Mouse (Mus musculus) G1E (cell line): Measurements from ENCODE around the gene Sf3b4. TPM values are rescaled to one million over a fixed set of nuclear protein-coding genes. Genes with fewer than 3 reads are reported as not detected.
A peak's percentile ranks its signal among the peaks of the same experiment; 100 is the strongest.
"Not testable (repeated sequence)": the region's sequence is repeated elsewhere in the genome, so short reads cannot be mapped to it uniquely, and the experiment has no call there.

Source experiments
- ATAC-seq: 2 replicates; pipeline ENCODE4 v1.8.0; 2016; ENCODE audit warnings: mild to moderate bottlenecking; ENCODE audit not compliant: insufficient number of reproducible peaks, poor library complexity, low FRiP score, severe bottlenecking; ENCODE audit errors: extremely low read depth
- DNase-seq: peaks from one replicate; pipeline ENCODE4 v3.0.0; 2012; ENCODE audit warnings: low spot score
- H3K27me3 ChIP-seq: 2 replicates; pipeline ENCODE4 v1.6.1; 2012; ENCODE audit warnings: mild to moderate bottlenecking, low read length, inconsistent platforms; ENCODE audit not compliant: insufficient read depth
- H3K36me3 ChIP-seq: replicated peaks from 2 replicates; pipeline ENCODE3; 2012; ENCODE audit warnings: mild to moderate bottlenecking, inconsistent platforms
- H3K4me1 ChIP-seq: 2 replicates; pipeline ENCODE4 v1.6.1; 2012; ENCODE audit warnings: low read depth, low read length, inconsistent platforms, mixed read lengths; ENCODE audit not compliant: insufficient read depth
- H3K4me3 ChIP-seq: 2 replicates; pipeline ENCODE4 v1.5.1; 2012; ENCODE audit warnings: low read depth, mild to moderate bottlenecking, inconsistent platforms, low read length, moderate library complexity, mixed read lengths
- H3K9me3 ChIP-seq: replicated peaks from 2 replicates; pipeline ENCODE4 v1.6.1; 2012; ENCODE audit warnings: inconsistent platforms
- CTCF ChIP-seq: IDR thresholded peaks from 2 replicates; pipeline ENCODE4 v1.5.1; 2012; ENCODE audit warnings: low read depth, low read length, inconsistent platforms, mixed read lengths
- GATA1 ChIP-seq: IDR thresholded peaks from 2 replicates; pipeline ENCODE4 v1.6.1; 2012; ENCODE audit warnings: borderline replicate concordance, low read length, inconsistent platforms, mixed read lengths
- GATA2 ChIP-seq: IDR thresholded peaks from 2 replicates; pipeline ENCODE4 v1.6.1; 2012; ENCODE audit warnings: low read depth, low read length, inconsistent platforms, borderline replicate concordance
- POLR2AphosphoS5 ChIP-seq: IDR thresholded peaks from 2 replicates; pipeline ENCODE4 v1.6.1; 2012; ENCODE audit warnings: low read depth, low read length, inconsistent platforms; ENCODE audit not compliant: insufficient replicate concordance
- TAL1 ChIP-seq: conservative IDR thresholded peaks from 2 replicates; pipeline ENCODE4 v1.6.1; 2012; ENCODE audit warnings: low read depth, low read length, inconsistent platforms, mixed read lengths
- polyA plus RNA-seq: library from polyadenylated mRNA; stranded (reverse); fragments of >175 nt; gene quantifications from 2 replicates; pipeline ENCODE4 v1.2.3, GENCODE M21; 2012
- total RNA-seq, 2 experiments: library from RNA; stranded (forward) in 1 of 2; stranded (reverse) in 1 of 2; fragments of 200-1000 nt in 1 of 2; fragments of >200 nt in 1 of 2; fragmentation: Nextera tagmentation in 1 of 2; gene quantifications; 2 replicates each; pipeline ENCODE4 v1.2.3; 2014 to 2017

Sf3b4 gene
- total and polyA plus RNA-seq, 3 experiments = 29.3 to 724 (median 138) TPM

GRCm38 (mm10) chr3:96196437-96197128 is 24.5 kb downstream of the Sf3b4 start:
- Histone ChIP-seq H3K4me1 (peaks cover 45% of the 10 kb centered on the region), H3K4me3 (peak overlapping the region; percentile 83), H3K36me3 (peaks cover 13% of the 10 kb centered on the region), H3K27me3 (peaks cover 21% of the 10 kb centered on the region), H3K9me3 (peaks cover 5% of the 10 kb centered on the region)
- no peak for ATAC-seq
- TF ChIP-seq CTCF (no peak), GATA2 (no peak), POLR2AphosphoS5 (no peak), TAL1 (no peak), GATA1 (no peak)
- no peak for DNase-seq

DNA sequence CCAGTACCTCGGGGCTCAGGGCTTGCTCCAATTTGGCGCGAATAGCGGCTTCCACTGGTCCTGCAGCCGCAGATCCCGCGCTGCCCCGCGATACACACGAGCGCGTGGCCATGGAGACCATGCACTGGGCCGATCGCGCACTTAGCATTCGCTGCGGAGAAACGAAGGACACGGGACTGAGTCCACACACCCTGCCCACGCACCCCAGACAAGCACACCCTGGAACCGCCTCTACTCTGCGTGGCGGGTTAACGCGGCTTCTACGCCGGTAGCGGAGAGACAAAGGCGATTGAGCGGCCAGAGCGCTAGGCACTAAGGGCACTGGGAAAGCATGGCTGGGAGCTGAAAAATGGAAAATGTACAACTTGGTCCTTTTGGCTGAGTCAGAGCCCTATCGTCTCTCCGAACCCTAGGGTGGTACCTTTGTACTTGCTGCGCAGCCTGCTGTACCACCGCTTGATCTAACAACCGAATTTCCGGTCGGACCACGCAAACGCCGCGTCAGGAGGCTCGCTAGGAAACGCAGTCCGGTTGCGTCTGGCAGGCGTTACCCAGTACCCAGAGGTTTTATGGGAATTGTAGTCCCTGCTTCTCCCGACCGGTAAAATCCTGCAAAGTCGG is 25.1 kb downstream of the Sf3b4 start:
- DNase-seq (peak; percentile 78), ATAC-seq (peak; percentile 89)
- Histone ChIP-seq H3K27me3 (peaks cover 16% of the 10 kb centered on the region), H3K4me1 (peaks cover 45% of the 10 kb centered on the region), H3K4me3 (peak overlapping the region; percentile 83), H3K9me3 (peaks cover 5% of the 10 kb centered on the region), H3K36me3 (peaks cover 13% of the 10 kb centered on the region)
- TF ChIP-seq GATA2 (no peak), TAL1 (no peak), POLR2AphosphoS5 (no peak), GATA1 (no peak), CTCF (no peak)

DNA sequence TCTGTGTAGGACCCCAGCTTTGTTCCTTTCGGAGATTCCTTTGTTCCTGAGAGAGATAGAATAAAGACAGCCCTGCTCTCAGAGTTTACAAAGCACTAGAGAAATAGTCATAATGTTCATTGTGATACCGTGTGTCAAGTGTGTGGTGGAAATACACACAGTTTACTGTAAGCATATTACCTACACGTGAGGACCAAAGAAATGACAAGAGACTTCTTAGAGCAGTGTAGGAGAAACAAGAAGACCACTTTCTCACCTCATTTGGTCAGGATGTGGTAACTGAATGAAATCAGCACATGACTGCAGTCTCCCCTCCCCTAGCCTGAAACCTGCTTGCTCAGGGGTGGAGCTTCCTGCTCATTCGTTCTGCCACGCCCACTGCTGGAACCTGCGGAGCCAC is 26.0 kb downstream of the Sf3b4 start:
- ATAC-seq = no peak
- H3K4me1 ChIP-seq = peaks cover 42% of the 10 kb centered on the region
- peak overlapping the region; percentile 83; the same call in 1 of the 2 replicates for H3K4me3 ChIP-seq
- H3K36me3 ChIP-seq = peaks cover 13% of the 10 kb centered on the region
- H3K9me3 ChIP-seq = peaks cover 5% of the 10 kb centered on the region
- TF ChIP-seq POLR2AphosphoS5 (no peak), CTCF (no peak), GATA2 (no peak), GATA1 (no peak), TAL1 (no peak)
- peaks cover 10% of the 10 kb centered on the region for H3K27me3 ChIP-seq
- peak; percentile 48 for DNase-seq

- ATAC-seq, H3K27me3 ChIP-seq, H3K4me3 ChIP-seq, H3K9me3 ChIP-seq, DNase-seq: not testable (repeated sequence)
- H3K36me3 ChIP-seq = peaks cover 13% of the 10 kb centered on the region
- peaks cover 40% of the 10 kb centered on the region for H3K4me1 ChIP-seq
Measured at GRCm38 (mm10) chr3:96198601-96199251, 26.6 kb downstream of the Sf3b4 start.

DNA sequence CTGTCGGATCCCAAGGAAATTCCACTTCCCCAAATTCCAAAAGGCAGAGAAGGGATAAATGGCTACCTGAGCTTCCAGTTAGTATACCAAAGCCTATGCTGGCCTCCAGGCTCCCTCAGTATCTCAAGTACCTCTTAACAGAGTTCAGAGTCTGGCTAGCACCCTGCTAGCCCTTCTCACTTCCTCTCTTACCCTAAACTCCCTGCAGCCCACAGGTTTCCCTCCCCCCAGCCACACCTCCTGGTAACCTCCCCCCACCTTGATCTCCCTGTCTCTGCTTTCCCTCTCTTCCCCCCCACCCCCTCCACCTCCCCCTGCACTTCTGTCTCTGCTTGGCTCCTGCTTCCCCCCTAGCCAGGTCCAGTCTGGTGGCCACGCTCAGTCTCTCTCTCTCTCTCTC is 27.6 kb downstream of the Sf3b4 start:
- no peak for DNase-seq
- Histone ChIP-seq H3K4me1 (peaks cover 37% of the 10 kb centered on the region), H3K36me3 (peaks cover 12% of the 10 kb centered on the region), H3K9me3 (peaks cover 5% of the 10 kb centered on the region), H3K27me3 (no peaks in the 10 kb centered on the region), H3K4me3 (no peak overlapping the region)
- no peak for TF ChIP-seq CTCF
- no peak for TF ChIP-seq TAL1
- no peak for TF ChIP-seq GATA1
- no peak for TF ChIP-seq GATA2
- TF ChIP-seq POLR2AphosphoS5 = no peak
- ATAC-seq = no peak

DNA sequence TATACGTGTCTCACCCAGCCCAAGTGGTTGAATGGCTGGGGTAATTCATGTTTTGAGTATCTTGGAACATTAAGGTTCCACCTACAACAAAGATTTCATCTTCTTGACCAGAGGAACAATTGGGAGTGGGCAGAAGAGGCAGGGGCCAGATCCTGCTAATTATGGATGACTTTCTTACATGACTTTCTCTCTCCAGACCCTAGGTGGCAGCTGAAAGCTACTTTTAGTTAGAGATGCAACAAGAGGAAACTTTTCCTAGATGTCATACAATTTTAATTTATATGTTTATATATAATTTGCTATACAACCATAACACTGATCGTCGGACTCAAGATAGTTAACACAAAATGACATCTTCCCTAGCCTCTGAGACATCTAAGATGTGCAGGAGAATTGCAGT is 35.7 kb downstream of the Sf3b4 start:
- peaks cover 4% of the 10 kb centered on the region; the same call in 1 of the 2 replicates for H3K4me1 ChIP-seq
- no peaks in the 10 kb centered on the region for H3K36me3 ChIP-seq
- peaks cover 24% of the 10 kb centered on the region for H3K27me3 ChIP-seq
- no peak overlapping the region for H3K4me3 ChIP-seq
- ATAC-seq = no peak
- H3K9me3 ChIP-seq = peaks cover 6% of the 10 kb centered on the region
- TF ChIP-seq GATA2 (no peak), POLR2AphosphoS5 (no peak), GATA1 (no peak), CTCF (no peak), TAL1 (no peak)
- no peak for DNase-seq
